Mouse (Mus musculus): Measurements from ENCODE around the gene Frg2f1. TPM values are rescaled to one million over a fixed set of nuclear protein-coding genes. Genes with fewer than 3 reads are reported as not detected.

Gene Frg2f1
- polyA plus RNA-seq, 1 experiment from 2014 or later: 4.5 TPM

- Histone ChIP-seq H3K27ac (ENCODE audit: low read length) (no peak overlapping the region), H3K9ac (ENCODE audit: low read length) (no peak overlapping the region), H3K9me3 (ENCODE audit: control insufficient read depth, low read length) (no peaks in the 10 kb centered on the region), H3K4me2 (ENCODE audit: low read depth, low read length) (no peak overlapping the region), H3K27me3 (ENCODE audit: control insufficient read depth, insufficient read depth, low read depth, low read length) (no peaks in the 10 kb centered on the region), H3K4me3 (ENCODE audit: low read length) (no peak overlapping the region), H3K4me1 (replicated peaks; ENCODE audit: control insufficient read depth, insufficient read depth, low read length) (peaks cover 5% of the 10 kb centered on the region; the same call in 1 of the 2 replicates), H3K36me3 (ENCODE audit: control insufficient read depth, insufficient read depth, low read length) (no peaks in the 10 kb centered on the region)
- no peak for ATAC-seq (ENCODE audit: low read depth)
- WGBS: 41% methylated on average over 9 of the region's 9 CpGs
Measured at GRCm38 (mm10) chr4:119483051-119483450, 56.3 kb downstream of the Frg2f1 start.

Other genes starting within 250 kb of the Frg2f1 start
- gene Ybx1, start 244.9 kb downstream of the Frg2f1 start, polyA plus RNA-seq (2015; fragmentation: Nextera tagmentation; extraction: Ambion mirVana): 412 and 442 TPM in 2 replicates
- gene Ppih, start 219.0 kb downstream of the Frg2f1 start, polyA plus RNA-seq (2015; fragmentation: Nextera tagmentation; extraction: Ambion mirVana): 86.8 and 91.9 TPM in 2 replicates
- 6.1 and 9.3 TPM in 2 replicates for gene Ccdc30, start 124.0 kb downstream of the Frg2f1 start, polyA plus RNA-seq (2015; fragmentation: Nextera tagmentation; extraction: Ambion mirVana)
- 31.5 and 33.9 TPM in 2 replicates for gene Ppcs, start 117.1 kb downstream of the Frg2f1 start, polyA plus RNA-seq (2015; fragmentation: Nextera tagmentation; extraction: Ambion mirVana)
- gene Zmynd12, start 116.7 kb downstream of the Frg2f1 start, polyA plus RNA-seq (2015; fragmentation: Nextera tagmentation; extraction: Ambion mirVana): 2.0 and 2.1 TPM in 2 replicates
- 0.50 TPM in 2 replicates for gene Rimkla, start 46.9 kb downstream of the Frg2f1 start, polyA plus RNA-seq (2015; fragmentation: Nextera tagmentation; extraction: Ambion mirVana)
- 24.1 and 24.9 TPM in 2 replicates for gene Foxj3, start 2.5 kb downstream of the Frg2f1 start, polyA plus RNA-seq (2015; fragmentation: Nextera tagmentation; extraction: Ambion mirVana)
- 0.64 TPM in 1 of 2 replicates, not detected in the other for gene Guca2a, start 98.2 kb upstream of the Frg2f1 start, polyA plus RNA-seq (2015; fragmentation: Nextera tagmentation; extraction: Ambion mirVana)
- gene Guca2b, start 119.4 kb upstream of the Frg2f1 start, polyA plus RNA-seq (2015; fragmentation: Nextera tagmentation; extraction: Ambion mirVana): 0.62 TPM in 1 of 2 replicates, not detected in the other
- 27.9 and 30.3 TPM in 2 replicates for gene Hivep3, start 194.3 kb upstream of the Frg2f1 start, polyA plus RNA-seq (2015; fragmentation: Nextera tagmentation; extraction: Ambion mirVana)